Mouse (Mus musculus) embryonic facial prominence, embryonic 14.5 days (tissue): Measurements from ENCODE around the gene Mus81. TPM values are rescaled to one million over a fixed set of nuclear protein-coding genes. Genes with fewer than 3 reads are reported as not detected.

ENCODE experiments used
- ATAC-seq: fragments of 200-750 bp; cut with Nextera tagmentation; 2 replicates; pipeline ENCODE4 v1.8.0; 2017; ENCODE audit warnings: low read depth, moderate number of reproducible peaks, moderate TSS enrichment
- DNase-seq: peaks from one replicate; pipeline ENCODE4 v3.0.0-alpha.2; 2015; ENCODE audit warnings: low spot score
- H3K27ac ChIP-seq: fragments of 300-500 bp; sonication (generic); replicated peaks from 2 replicates; pipeline ENCODE4 v1.5.1; 2014; ENCODE audit warnings: low read depth, mild to moderate bottlenecking, low read length, moderate library complexity
- H3K27me3 ChIP-seq: fragments of 300-500 bp; sonication (generic); replicated peaks from 2 replicates; pipeline ENCODE4 v1.6.1; 2014; ENCODE audit warnings: low read length; ENCODE audit not compliant: control insufficient read depth, insufficient read depth
- H3K36me3 ChIP-seq: fragments of 300-500 bp; sonication (generic); 2 replicates; pipeline ENCODE4 v1.6.1; 2014; ENCODE audit warnings: low read length, mixed read lengths; ENCODE audit not compliant: control insufficient read depth, insufficient read depth
- H3K4me1 ChIP-seq: fragments of 300-500 bp; sonication (generic); 2 replicates; pipeline ENCODE4 v1.6.1; 2014; ENCODE audit warnings: antibody characterized with exemption, low read length; ENCODE audit not compliant: control insufficient read depth, insufficient read depth
- H3K4me2 ChIP-seq: fragments of 300-500 bp; sonication (generic); 2 replicates; pipeline ENCODE4 v1.6.1; 2014; ENCODE audit warnings: low read depth, mild to moderate bottlenecking, low read length, moderate library complexity, mixed read lengths
- H3K4me3 ChIP-seq: fragments of 300-500 bp; sonication (generic); 2 replicates; pipeline ENCODE4 v1.5.1; 2014; ENCODE audit warnings: low read depth, mild to moderate bottlenecking, low read length
- H3K9ac ChIP-seq: fragments of 300-500 bp; sonication (generic); 2 replicates; pipeline ENCODE4 v1.6.1; 2014; ENCODE audit warnings: low read depth, mild to moderate bottlenecking, low read length, moderate library complexity, mixed read lengths
- H3K9me3 ChIP-seq: fragments of 300-500 bp; sonication (generic); 2 replicates; pipeline ENCODE4 v1.6.1; 2016; ENCODE audit warnings: low read length; ENCODE audit not compliant: control insufficient read depth
- WGBS: fragments of 180-500 bp; shearing (Covaris S2); extraction: QIAGEN DNeasy Blood & Tissue Kit; methylation state at CpG from one replicate; pipeline ENCODE4 v1.1.7; 2014; 5-methylcytosine and 5-hydroxymethylcytosine counted together
- polyA plus RNA-seq: library from polyadenylated mRNA; unstranded; fragments of >200 nt; fragmentation: Nextera tagmentation; extraction: Ambion mirVana; gene quantifications from 2 replicates; pipeline ENCODE4 v1.2.1, GENCODE M21; 2014

The Mus81 gene
- polyA plus RNA-seq, 1 experiment from 2014 or later, result 39.6 TPM

DNA sequence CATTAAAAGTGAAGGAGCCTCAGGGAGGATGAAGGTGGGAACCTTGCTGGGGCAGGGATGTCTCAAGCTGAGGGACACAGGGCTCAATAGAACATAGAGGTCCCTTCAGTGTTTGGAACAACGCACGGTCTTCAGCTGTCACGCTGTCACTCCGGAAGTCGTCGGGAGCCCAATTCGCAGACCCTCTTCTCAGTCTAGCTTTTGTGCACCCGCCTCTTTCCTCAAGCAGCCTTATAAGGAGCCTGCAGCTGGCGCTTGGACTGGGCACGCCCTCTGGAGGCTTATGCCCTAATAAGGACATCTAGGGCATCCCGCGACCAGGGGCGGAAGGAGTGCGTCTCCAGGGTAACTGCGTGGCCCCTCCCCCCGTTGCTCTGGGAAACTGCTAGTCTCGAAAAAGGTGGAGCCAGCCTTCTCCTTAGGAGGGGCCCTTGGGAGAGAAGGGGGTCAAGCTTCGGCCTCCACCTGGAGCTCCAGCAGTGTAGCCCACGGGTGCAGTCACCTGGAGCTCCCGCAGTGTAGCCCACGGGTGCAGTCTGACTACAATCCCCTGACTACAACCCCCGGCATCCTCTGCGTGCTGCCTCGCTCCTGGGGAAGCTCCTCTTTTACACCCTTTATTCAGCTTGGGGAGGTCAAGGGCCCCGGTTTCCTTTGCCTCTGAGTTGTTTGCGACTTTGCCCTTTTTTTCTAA lies 823 bp upstream of the Mus81 start:
- H3K27me3 ChIP-seq, result no peaks in the 10 kb centered on the region
- H3K36me3 ChIP-seq, result peaks cover 44% of the 10 kb centered on the region
- ATAC-seq, result peak; percentile 83
- peak overlapping the region; percentile 98 for H3K27ac ChIP-seq
- peak overlapping the region; percentile 68 for H3K9ac ChIP-seq
- H3K4me1 ChIP-seq, result peaks cover 12% of the 10 kb centered on the region
- WGBS, result 0% methylated on average over 24 of the region's 26 CpGs
- H3K4me2 ChIP-seq, result peak overlapping the region; percentile 73
- peak overlapping the region; percentile 55 for H3K4me3 ChIP-seq
- DNase-seq, result peak; percentile 99
- no peaks in the 10 kb centered on the region for H3K9me3 ChIP-seq

DNA sequence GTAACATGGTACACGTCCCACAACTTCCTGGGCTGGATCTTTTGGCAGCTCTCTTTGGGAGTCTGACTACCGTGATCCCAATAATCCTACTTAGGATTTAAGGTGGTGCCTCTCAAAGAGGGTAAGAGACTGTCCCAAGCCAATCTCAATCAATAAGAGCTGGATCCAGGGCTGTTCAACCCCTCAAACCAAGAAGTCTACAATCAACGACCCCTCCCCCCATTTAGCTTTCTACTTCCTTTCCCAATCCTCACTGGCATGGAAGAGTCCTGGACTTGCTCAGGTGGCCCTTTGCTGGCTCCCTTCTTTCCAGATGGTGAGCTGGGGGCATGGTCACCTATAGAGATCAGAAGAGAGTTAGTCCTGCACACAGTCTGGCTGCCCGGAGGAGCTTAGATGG lies 1.4 kb downstream of the Mus81 start:
- peak overlapping the region; percentile 55; the same call in 1 of the 2 replicates for H3K4me3 ChIP-seq
- H3K9ac ChIP-seq, result peak overlapping the region; percentile 19; the same call in 1 of the 2 replicates
- H3K4me2 ChIP-seq, result peak overlapping the region; percentile 73
- peaks cover 12% of the 10 kb centered on the region for H3K4me1 ChIP-seq
- H3K9me3 ChIP-seq, result no peaks in the 10 kb centered on the region
- peaks cover 47% of the 10 kb centered on the region for H3K36me3 ChIP-seq
- WGBS, result 83% methylated on average over 4 of the region's 4 CpGs
- H3K27me3 ChIP-seq, result no peaks in the 10 kb centered on the region
- H3K27ac ChIP-seq, result 0 out of 2 replicates have a peak overlapping the region, but pooled peaks have one; percentile 98
- ATAC-seq, result no peak
- no peak for DNase-seq

DNA sequence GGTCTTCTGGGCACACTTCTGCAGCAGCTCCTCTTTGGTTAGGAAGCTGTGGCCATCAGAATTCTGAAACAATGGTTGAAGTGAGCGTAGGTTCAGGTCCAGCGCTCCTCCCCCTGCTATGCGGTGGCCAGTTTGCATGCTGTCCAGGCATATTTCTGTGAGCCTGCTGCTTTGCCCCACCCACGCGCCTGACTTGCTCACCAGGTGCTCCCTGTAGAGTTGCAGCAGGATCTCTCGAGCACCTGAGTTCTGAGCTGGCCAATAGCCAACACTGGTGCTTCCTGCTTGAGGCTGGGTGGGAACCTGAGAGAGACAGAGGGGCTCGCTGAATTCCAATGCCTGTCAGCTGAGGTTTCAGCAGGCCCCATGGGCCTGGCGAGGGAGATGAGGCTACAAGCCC lies 1.9 kb downstream of the Mus81 start:
- WGBS, result 83% methylated on average over 8 of the region's 8 CpGs
- Histone ChIP-seq H3K9ac (peak overlapping the region; percentile 19; the same call in 1 of the 2 replicates), H3K36me3 (peaks cover 52% of the 10 kb centered on the region), H3K4me3 (no peak overlapping the region), H3K27ac (no peak overlapping the region), H3K9me3 (no peaks in the 10 kb centered on the region), H3K27me3 (no peaks in the 10 kb centered on the region), H3K4me2 (no peak overlapping the region), H3K4me1 (peaks cover 12% of the 10 kb centered on the region)
- peak; percentile 56 for DNase-seq
- ATAC-seq, result no peak

- H3K27ac ChIP-seq, result no peak overlapping the region
- H3K36me3 ChIP-seq, result peaks cover 56% of the 10 kb centered on the region
- no peaks in the 10 kb centered on the region for H3K27me3 ChIP-seq
- no peak overlapping the region for H3K9ac ChIP-seq
- H3K4me1 ChIP-seq, result peaks cover 12% of the 10 kb centered on the region
- WGBS, result 88% methylated on average over 7 of the region's 7 CpGs
- H3K9me3 ChIP-seq, result no peaks in the 10 kb centered on the region
- no peak for ATAC-seq
- no peak overlapping the region for H3K4me2 ChIP-seq
- H3K4me3 ChIP-seq, result no peak overlapping the region
- DNase-seq, result no peak
Measured at GRCm38 (mm10) chr19:5485821-5486220, 2.4 kb downstream of the Mus81 start.

GRCm38 (mm10) chr19:5485371-5485770 lies 2.8 kb downstream of the Mus81 start:
- Histone ChIP-seq H3K27me3 (no peaks in the 10 kb centered on the region), H3K4me3 (no peak overlapping the region), H3K9ac (no peak overlapping the region), H3K9me3 (no peaks in the 10 kb centered on the region), H3K4me2 (no peak overlapping the region), H3K27ac (no peak overlapping the region), H3K36me3 (peaks cover 61% of the 10 kb centered on the region), H3K4me1 (peaks cover 12% of the 10 kb centered on the region)
- 93% methylated on average over 8 of the region's 8 CpGs for WGBS
- DNase-seq, result no peak
- no peak for ATAC-seq

GRCm38 (mm10) chr19:5484496-5484895 lies 3.7 kb downstream of the Mus81 start:
- Histone ChIP-seq H3K36me3 (peaks cover 70% of the 10 kb centered on the region), H3K9ac (no peak overlapping the region), H3K4me3 (no peak overlapping the region), H3K4me1 (peaks cover 12% of the 10 kb centered on the region), H3K9me3 (no peaks in the 10 kb centered on the region), H3K27ac (no peak overlapping the region), H3K27me3 (no peaks in the 10 kb centered on the region), H3K4me2 (no peak overlapping the region)
- ATAC-seq, result no peak
- WGBS, result 89% methylated on average over 5 of the region's 5 CpGs
- DNase-seq, result no peak

- DNase-seq, result no peak
- WGBS, result 90% methylated on average over 19 of the region's 19 CpGs
- no peak for ATAC-seq
- no peaks in the 10 kb centered on the region for H3K9me3 ChIP-seq
- no peak overlapping the region for H3K9ac ChIP-seq
- no peak overlapping the region for H3K27ac ChIP-seq
- no peak overlapping the region for H3K4me2 ChIP-seq
- no peak overlapping the region for H3K4me3 ChIP-seq
- H3K36me3 ChIP-seq, result peaks cover 78% of the 10 kb centered on the region
- peaks cover 12% of the 10 kb centered on the region for H3K4me1 ChIP-seq
- no peaks in the 10 kb centered on the region for H3K27me3 ChIP-seq
Measured at GRCm38 (mm10) chr19:5483386-5484359, 4.5 kb downstream of the Mus81 start.

- H3K27ac ChIP-seq, result no peak overlapping the region
- H3K9ac ChIP-seq, result no peak overlapping the region
- WGBS, result 90% methylated on average over 10 of the region's 10 CpGs
- no peak overlapping the region for H3K4me2 ChIP-seq
- no peaks in the 10 kb centered on the region for H3K9me3 ChIP-seq
- DNase-seq (no peak), ATAC-seq (no peak)
- H3K4me3 ChIP-seq, result no peak overlapping the region
- H3K27me3 ChIP-seq, result no peaks in the 10 kb centered on the region
- H3K36me3 ChIP-seq, result peaks cover 98% of the 10 kb centered on the region
- peaks cover under 1% of the 10 kb centered on the region; the same call in 1 of the 2 replicates for H3K4me1 ChIP-seq
Measured at GRCm38 (mm10) chr19:5481398-5481797, 6.8 kb downstream of the Mus81 start.
